Mouse (Mus musculus): ENCODE results near the gene Clasp1.

DNA sequence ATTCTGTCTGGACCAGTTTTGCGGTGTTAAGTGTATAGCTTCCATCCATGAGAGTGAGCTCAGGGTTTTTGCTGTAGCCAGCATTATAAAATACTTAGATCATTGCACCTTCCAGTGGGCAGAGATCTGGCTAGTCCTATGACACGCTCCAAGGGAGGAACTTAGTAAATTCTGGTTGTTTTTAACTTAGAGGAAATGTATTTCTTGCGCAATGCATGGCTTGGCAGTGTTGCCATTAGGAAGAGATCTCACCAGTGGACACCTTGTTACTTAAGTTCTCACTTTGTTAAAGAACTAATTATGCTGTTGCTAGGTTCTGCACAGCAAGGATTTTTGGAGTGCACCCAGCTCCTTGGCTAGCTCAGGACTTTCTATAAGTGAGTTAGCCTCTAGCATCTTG is 178.8 kb downstream of the Clasp1 start:
- no peak for TF ChIP-seq CTCF (IDR thresholded peaks at IDR 0.05; ENCODE audit: extremely low read depth, insufficient read length, insufficient replicate concordance, low read depth, low read length)
- no peak for TF ChIP-seq POLR2A (IDR thresholded peaks at IDR 0.05; ENCODE audit: low read depth, low read length)

Measured in small intestine, adult 2 months (tissue).